Comparison of ENCODE assay signal across 8 mouse cellular contexts in genomic region chr2:127070435-127070841, GRCm38 (mm10). TPM values are rescaled to one million over a fixed set of nuclear protein-coding genes. Genes with fewer than 3 reads are reported as not detected.
DNase-seq lines count a peak whose midpoint lies in the region; ATAC-seq and TF ChIP-seq lines count a peak whose summit lies in the region.

Blvra (plus strand) TSS chr2:127070665.

- peak within 1 kb of the TSS; percentile 67 for H3K4me2 ChIP-seq in forebrain, postnatal 0 days (ENCODE audit: low read depth)
- peak within 1 kb of the TSS; percentile 79 for H3K4me2 ChIP-seq in lung, embryonic 15.5 days

- peak within 1 kb of the TSS; percentile 79 for H3K9ac ChIP-seq in MEL (ENCODE audit: control insufficient read depth, low read depth, low read length, poor library complexity, severe bottlenecking)
- peak within 1 kb of the TSS; percentile 62 for H3K9ac ChIP-seq in forebrain, postnatal 0 days
- H3K9ac ChIP-seq in lung, embryonic 15.5 days: peak within 1 kb of the TSS; percentile 82

- under 1% methylated on average over 32 of the region's 32 CpGs for WGBS in cerebellum, adult 2 months
- WGBS in forebrain, postnatal 0 days: 3% methylated on average over 32 of the region's 32 CpGs
- WGBS in lung, embryonic 15.5 days: under 1% methylated on average over 31 of the region's 32 CpGs

- peak; percentile 66 to 71 for TF ChIP-seq POLR2A in MEL (IDR thresholded peaks at IDR 0.05; ENCODE audit: control insufficient read depth in 1 of 2, insufficient read depth in 1 of 2, low read depth in 1 of 2, low read length in 2 of 2, poor library complexity in 1 of 2)
- TF ChIP-seq POLR2A in cerebellum, adult 2 months (IDR thresholded peaks at IDR 0.05; ENCODE audit: borderline replicate concordance, insufficient read depth, low read length): peak; percentile 53; the same call in 1 of the 2 replicates

- peak within 1 kb of the TSS; percentile 58 to 72 for H3K4me3 ChIP-seq in MEL (ENCODE audit: control insufficient read depth in 1 of 2, insufficient read depth in 1 of 2, low read depth in 2 of 2, low read length in 2 of 2)
- peak within 1 kb of the TSS; percentile 55 for H3K4me3 ChIP-seq in cerebellum, adult 2 months (replicated peaks; ENCODE audit: insufficient read depth, low read depth, low read length)
- H3K4me3 ChIP-seq in forebrain, postnatal 0 days (ENCODE audit: low read depth, low read length): peak within 1 kb of the TSS; percentile 72
- peak within 1 kb of the TSS; percentile 88 for H3K4me3 ChIP-seq in lung, embryonic 15.5 days

- ATAC-seq in forebrain, postnatal 0 days: peak; percentile 100
- ATAC-seq in lung, embryonic 15.5 days (ENCODE audit: borderline replicate concordance, extremely low read depth, low FRiP score, low TSS enrichment): peak; percentile 100

- no peak for TF ChIP-seq RAD21 in MEL (IDR thresholded peaks at IDR 0.05; ENCODE audit: low read depth, low read length)

- no peaks in the 10 kb centered on the region for H3K9me3 ChIP-seq in MEL (replicated peaks; ENCODE audit: insufficient read depth, low read length)
- H3K9me3 ChIP-seq in forebrain, postnatal 0 days (ENCODE audit: low read length): no peaks in the 10 kb centered on the region
- H3K9me3 ChIP-seq in lung, embryonic 15.5 days: no peaks in the 10 kb centered on the region

- peak within 1 kb of the TSS; percentile 76 for H3K27ac ChIP-seq in MEL (ENCODE audit: control insufficient read depth, low read depth, low read length)
- no peak within 1 kb of the TSS for H3K27ac ChIP-seq in cerebellum, adult 2 months (ENCODE audit: insufficient read depth, low read length)
- no peak within 1 kb of the TSS for H3K27ac ChIP-seq in forebrain, postnatal 0 days (ENCODE audit: low read depth, low read length)
- H3K27ac ChIP-seq in lung, embryonic 15.5 days: peak within 1 kb of the TSS; percentile 76

- H3K79me2 ChIP-seq in MEL (ENCODE audit: control insufficient read depth, insufficient read depth, low read length, poor library complexity): no peaks in the 10 kb centered on the region; the same call in 1 of the 2 replicates

- no peak for TF ChIP-seq CTCF in MEL (IDR thresholded peaks at IDR 0.05 in 2 of 3, conservative IDR thresholded peaks at IDR 0.05 in 1 of 3; ENCODE audit: control insufficient read depth in 1 of 3, insufficient read depth in 1 of 3, low read depth in 2 of 3, low read length in 3 of 3, poor library complexity in 1 of 3, severe bottlenecking in 1 of 3)
- TF ChIP-seq CTCF in cerebellum, adult 2 months (IDR thresholded peaks at IDR 0.05; ENCODE audit: borderline replicate concordance, insufficient read depth, low read depth, low read length): no peak
- TF ChIP-seq CTCF in forebrain, postnatal 0 days (IDR thresholded peaks at IDR 0.05; ENCODE audit: low read depth): peak; percentile 35

- H3K4me1 ChIP-seq in MEL (ENCODE audit: control insufficient read depth in 1 of 2, insufficient read depth in 2 of 2, low read length in 2 of 2): peaks cover 0 to 7% of the 10 kb centered on the region in 2 experiments; a peak in 2 of 4 replicates
- H3K4me1 ChIP-seq in cerebellum, adult 2 months (ENCODE audit: control insufficient read depth, insufficient read depth, low read length): peaks cover 7% of the 10 kb centered on the region
- 0 out of 2 replicates have a peak, but pooled peaks cover 4% of the 10 kb centered on the region for H3K4me1 ChIP-seq in forebrain, postnatal 0 days (ENCODE audit: insufficient read depth)
- H3K4me1 ChIP-seq in lung, embryonic 15.5 days: peaks cover 14% of the 10 kb centered on the region

- peaks cover 0 to 8% of the 10 kb centered on the region in 2 experiments; a peak in 2 of 4 replicates for H3K36me3 ChIP-seq in MEL (ENCODE audit: control insufficient read depth in 1 of 2, insufficient read depth in 2 of 2, low read length in 2 of 2)
- peaks cover 12% of the 10 kb centered on the region for H3K36me3 ChIP-seq in forebrain, postnatal 0 days (ENCODE audit: insufficient read depth)
- H3K36me3 ChIP-seq in lung, embryonic 15.5 days: peaks cover 13% of the 10 kb centered on the region

- H3K27me3 ChIP-seq in MEL (ENCODE audit: control insufficient read depth in 1 of 2, insufficient read depth in 2 of 2, low read length in 2 of 2): no peaks in the 10 kb centered on the region
- H3K27me3 ChIP-seq in cerebellum, adult 2 months (ENCODE audit: control insufficient read depth, insufficient read depth, low read length): no peaks in the 10 kb centered on the region
- H3K27me3 ChIP-seq in forebrain, postnatal 0 days (ENCODE audit: insufficient read depth, low read length): no peaks in the 10 kb centered on the region
- H3K27me3 ChIP-seq in lung, embryonic 15.5 days: no peaks in the 10 kb centered on the region

- peak; percentile 97 for DNase-seq in MEL (ENCODE audit: low read depth, low spot score)
- peak; percentile 90 to 91 for DNase-seq in cerebellum, adult 2 months
- DNase-seq in forebrain, postnatal 0 days: peak; percentile 90
- DNase-seq in heart, postnatal 4 days: peak; percentile 88
- DNase-seq in layer of hippocampus, adult 8-10 months (ENCODE audit: low spot score in 2 of 2): peak; percentile 81 to 85
- peak; percentile 80 for DNase-seq in ovary, adult 18-20 months (ENCODE audit: low spot score)
- peak; percentile 94 for DNase-seq in thymus, postnatal 0 days (ENCODE audit: low spot score)

- 0 out of 4 replicates have a peak, but pooled peaks of 1 of the 2 experiments have one; percentile 8 for TF ChIP-seq EP300 in MEL (IDR thresholded peaks at IDR 0.05; ENCODE audit: low read depth in 1 of 2, low read length in 2 of 2)

TF ChIP-seq in MEL, 35 proteins besides CTCF, POLR2A, EP300 and RAD21 (continues in another document):
- TF ChIP-seq MYB (IDR thresholded peaks at IDR 0.05; ENCODE audit: low read depth, low read length) (no peak), GABPA (IDR thresholded peaks at IDR 0.05; ENCODE audit: low read depth, low read length) (no peak), POLR2AphosphoS2 (IDR thresholded peaks at IDR 0.05; ENCODE audit: low read length) (peak; percentile 95), KAT2A (conservative IDR thresholded peaks at IDR 0.05; ENCODE audit: low read depth, low read length) (no peak), GATA1 (IDR thresholded peaks at IDR 0.05; ENCODE audit: low read depth, low read length) (no peak), UBTF (IDR thresholded peaks at IDR 0.05; ENCODE audit: borderline replicate concordance, insufficient read depth, low read depth, low read length) (no peak), MYC (IDR thresholded peaks at IDR 0.05; ENCODE audit: low read depth, low read length) (no peak), TBP (IDR thresholded peaks at IDR 0.05; ENCODE audit: low read depth, low read length) (0 out of 2 replicates have a peak, but pooled peaks have one; percentile 61), USF1 (IDR thresholded peaks at IDR 0.05; ENCODE audit: low read depth, low read length) (0 out of 2 replicates have a peak, but pooled peaks have one; percentile 24), USF2 (IDR thresholded peaks at IDR 0.05; ENCODE audit: borderline replicate concordance in 1 of 2, insufficient read depth in 1 of 2, low read depth in 1 of 2, low read length in 2 of 2) (no peak), ZNF384 (IDR thresholded peaks at IDR 0.05; ENCODE audit: low read depth, low read length) (peak; percentile 70), ELF1 (IDR thresholded peaks at IDR 0.05; ENCODE audit: low read depth, low read length) (peak; percentile 74), BHLHE40 (IDR thresholded peaks at IDR 0.05; ENCODE audit: borderline replicate concordance, low read depth, low read length) (no peak; the same call in 1 of the 2 replicates), E2F4 (IDR thresholded peaks at IDR 0.05; ENCODE audit: borderline replicate concordance, low read depth, low read length) (peak; percentile 65; the same call in 1 of the 2 replicates), TAL1 (IDR thresholded peaks at IDR 0.05; ENCODE audit: low read length) (no peak), SIN3A (IDR thresholded peaks at IDR 0.05; ENCODE audit: low read length) (peak; percentile 79), HCFC1 (IDR thresholded peaks at IDR 0.05; ENCODE audit: low read depth, low read length) (peak; percentile 72), RCOR1 (IDR thresholded peaks at IDR 0.05; ENCODE audit: low read depth, low read length) (no peak), TCF12 (IDR thresholded peaks at IDR 0.05; ENCODE audit: low read depth, low read length) (peak; percentile 42), MAX (IDR thresholded peaks at IDR 0.05; ENCODE audit: low read length) (peak; percentile 62), NRF1 (IDR thresholded peaks at IDR 0.05; ENCODE audit: insufficient read depth, low read depth, low read length, poor library complexity, severe bottlenecking) (no peak), MEF2A (IDR thresholded peaks at IDR 0.05; ENCODE audit: extremely low read depth, insufficient replicate concordance, low read depth, low read length, poor library complexity, severe bottlenecking) (no peak), MXI1 (IDR thresholded peaks at IDR 0.05; ENCODE audit: low read depth, low read length) (0 out of 2 replicates have a peak, but pooled peaks have one; percentile 57), ZC3H11A (IDR thresholded peaks at IDR 0.05; ENCODE audit: low read depth, low read length) (no peak), MAZ (IDR thresholded peaks at IDR 0.05; ENCODE audit: low read depth, low read length) (peak; percentile 71), ZMIZ1 (IDR thresholded peaks at IDR 0.05; ENCODE audit: low read depth, low read length) (peak; percentile 79; the same call in 1 of the 2 replicates), ZKSCAN1 (IDR thresholded peaks at IDR 0.05; ENCODE audit: low read depth, low read length) (no peak), POLR2AphosphoS5 (IDR thresholded peaks at IDR 0.05; ENCODE audit: borderline replicate concordance, low read depth, low read length) (no peak), CHD2 (IDR thresholded peaks at IDR 0.05; ENCODE audit: low read length) (no peak), JUND (IDR thresholded peaks at IDR 0.05; ENCODE audit: low read depth, low read length) (no peak)

RNA-seq across cellular contexts. Expression of gene Blvra, which starts in this region (rescaled TPM):
- 22.7 and 23.7 TPM in 2 replicates for total RNA-seq in MEL (2012; rRNA removed)
- 10 to 100 TPM in 1 of 2 experiments, not detected in 1; 18.7 TPM for polyA plus RNA-seq in MEL (2012; ENCODE audit: insufficient read depth in 1 of 2, insufficient read length in 2 of 2, low read depth in 1 of 2, low replicate concordance in 2 of 2, missing spikeins in 1 of 2)
- 38.9 and 40.5 TPM in 2 replicates for polyA plus RNA-seq in cerebellum, adult 2 months (2012; rRNA removed)
- total RNA-seq in forebrain, postnatal 0 days (2014; rRNA removed): 13.8 and 20.7 TPM in 2 replicates
- 29.4 and 32.6 TPM in 2 replicates for polyA plus RNA-seq in forebrain, postnatal 0 days (2015; fragmentation: Nextera tagmentation; extraction: Ambion mirVana)
- total RNA-seq in heart, postnatal 4 days (2021): 10 to 100 TPM; 26.0 to 26.2 TPM
- 10 to 100 TPM; 18.2 to 23.3 (median 22.8) TPM for total RNA-seq in layer of hippocampus, adult 8-10 months (2022)
- polyA plus RNA-seq in lung, embryonic 15.5 days (2015; fragmentation: Nextera tagmentation; extraction: Ambion mirVana): 52.9 and 54.2 TPM in 2 replicates
- polyA plus RNA-seq in thymus, postnatal 0 days (2015; fragmentation: Nextera tagmentation; extraction: Ambion mirVana): 68.9 and 69.1 TPM in 2 replicates

Comparison
In these comparisons a context has a peak if more than half of its experiments do, and no peak if none do; other contexts are left out.
1. H3K27ac ChIP-seq: peak in MEL (single experiment) and lung, embryonic 15.5 days (single experiment); none in cerebellum, adult 2 months (single experiment) and forebrain, postnatal 0 days (single experiment).
2. Peak in every context shown above with its lines, with median percentiles within 50 percentile points of each other: DNase-seq, H3K4me3 ChIP-seq and H3K9ac ChIP-seq.